Mouse (Mus musculus): ENCODE measurements around the gene Rtl1.

DNA sequence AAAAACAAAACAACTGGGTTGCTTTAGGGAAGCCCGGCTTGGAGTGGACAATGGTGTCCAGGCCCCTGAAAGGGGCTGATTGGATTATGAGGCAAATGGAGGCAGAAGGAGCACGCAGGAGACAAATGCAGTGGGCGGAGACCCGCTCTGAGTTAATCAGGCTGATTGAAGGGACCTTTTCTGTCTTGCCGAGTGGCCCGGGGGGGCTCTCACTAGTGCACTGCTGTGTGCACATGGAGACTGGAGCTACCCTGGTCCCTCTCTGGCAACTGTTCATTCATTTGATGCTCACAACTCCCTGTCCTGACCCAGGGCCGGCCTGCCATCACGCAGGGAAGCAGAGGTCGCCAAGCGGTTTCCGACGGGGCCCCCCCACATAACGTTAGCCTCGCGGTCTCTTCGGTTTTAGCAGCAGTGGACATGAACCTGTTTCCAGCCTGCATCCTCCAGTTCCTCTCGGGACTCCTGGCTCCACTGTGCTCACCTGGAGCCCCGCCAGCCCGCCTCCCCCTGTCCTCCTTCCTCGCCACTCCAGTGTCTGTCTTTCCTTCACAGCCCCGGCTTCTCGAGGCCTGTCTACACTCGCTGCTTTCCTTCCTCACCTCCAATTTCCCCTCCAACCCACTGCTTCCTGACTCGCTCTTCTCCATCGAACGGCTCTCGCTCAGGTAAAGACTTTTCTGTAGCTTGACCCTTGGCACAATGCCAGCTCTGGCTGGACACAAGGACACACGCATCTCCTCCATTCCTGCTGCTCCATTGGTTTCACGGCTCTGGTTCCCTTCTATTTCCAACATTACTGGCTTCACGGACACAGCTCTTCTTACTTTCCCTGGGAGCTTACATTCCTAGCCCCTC lies 54.0 kb downstream of the Rtl1 start:
- TF ChIP-seq CTCF (IDR thresholded peaks at IDR 0.05; ENCODE audit: low read depth) (no peak), EP300 (IDR thresholded peaks at IDR 0.05; ENCODE audit: low read depth) (no peak)
